Mouse (Mus musculus) lung, postnatal 0 days (tissue): Measurements from ENCODE around the gene Klhl29. TPM values are rescaled to one million over a fixed set of nuclear protein-coding genes. Genes with fewer than 3 reads are reported as not detected.

Source experiments
- ATAC-seq: fragments of 200-750 bp; cut with Nextera tagmentation; 2 replicates; pipeline ENCODE4 v1.8.0; 2017; ENCODE audit warnings: moderate library complexity
- DNase-seq: peaks from one replicate; pipeline ENCODE4 v3.0.0-alpha.2; 2016; ENCODE audit warnings: low spot score
- H3K27ac ChIP-seq: fragments of 300-500 bp; sonication (generic); 2 replicates; pipeline ENCODE4 v1.5.1; 2014; ENCODE audit warnings: antibody characterized with exemption, mild to moderate bottlenecking, low read length, mixed read lengths
- H3K27me3 ChIP-seq: fragments of 300-500 bp; sonication (generic); replicated peaks from 2 replicates; pipeline ENCODE4 v1.6.1; 2014; ENCODE audit warnings: low read length, mixed read lengths; ENCODE audit not compliant: insufficient read depth
- H3K36me3 ChIP-seq: fragments of 300-500 bp; sonication (generic); 2 replicates; pipeline ENCODE4 v1.6.1; 2014; ENCODE audit warnings: low read length, mixed read lengths; ENCODE audit not compliant: insufficient read depth
- H3K4me1 ChIP-seq: fragments of 300-500 bp; sonication (generic); 2 replicates; pipeline ENCODE4 v1.6.1; 2014; ENCODE audit warnings: antibody characterized with exemption, low read depth, low read length, mixed read lengths; ENCODE audit not compliant: insufficient read depth
- H3K4me2 ChIP-seq: fragments of 300-500 bp; sonication (generic); replicated peaks from 2 replicates; pipeline ENCODE4 v1.6.1; 2014; ENCODE audit warnings: low read depth, mild to moderate bottlenecking, low read length, moderate library complexity, mixed read lengths
- H3K4me3 ChIP-seq: fragments of 300-500 bp; sonication (generic); 2 replicates; pipeline ENCODE4 v1.5.1; 2014; ENCODE audit warnings: low read depth, low read length
- H3K9ac ChIP-seq: fragments of 300-500 bp; sonication (generic); replicated peaks from 2 replicates; pipeline ENCODE4 v1.6.1; 2014; ENCODE audit warnings: low read depth, mild to moderate bottlenecking
- H3K9me3 ChIP-seq: fragments of 300-500 bp; sonication (generic); 2 replicates; pipeline ENCODE4 v1.6.1; 2016; ENCODE audit warnings: low read length, mixed read lengths
- CTCF ChIP-seq: IDR thresholded peaks from 2 replicates; pipeline ENCODE4 v1.5.1; 2016; ENCODE audit warnings: antibody characterized with exemption, mild to moderate bottlenecking
- EP300 ChIP-seq: IDR thresholded peaks from 2 replicates; pipeline ENCODE4 v1.6.1; 2016; ENCODE audit warnings: antibody characterized with exemption, mild to moderate bottlenecking, control low read depth
- WGBS: fragments of 180-500 bp; shearing (Covaris S2); extraction: QIAGEN DNeasy Blood & Tissue Kit; methylation state at CpG from one replicate; pipeline ENCODE4 v1.1.7; 2014; 5-methylcytosine and 5-hydroxymethylcytosine counted together
- polyA plus RNA-seq: library from polyadenylated mRNA; unstranded; fragments of >200 nt; fragmentation: Nextera tagmentation; extraction: Ambion mirVana; gene quantifications from 2 replicates; pipeline ENCODE4 v1.2.1, GENCODE M21; 2015

The Klhl29 gene
- polyA plus RNA-seq, 1 experiment from 2014 or later, result 0.33 TPM

GRCm38 (mm10) chr12:5307923-5308322 is 67.6 kb downstream of the Klhl29 start:
- TF ChIP-seq EP300, result no peak
- TF ChIP-seq CTCF, result peak; percentile 52
- H3K4me3 ChIP-seq, result no peak overlapping the region
- H3K27me3 ChIP-seq, result no peaks in the 10 kb centered on the region
- H3K36me3 ChIP-seq, result no peaks in the 10 kb centered on the region
- H3K4me1 ChIP-seq, result peaks cover 5% of the 10 kb centered on the region; the same call in 1 of the 2 replicates
- H3K9ac ChIP-seq, result no peak overlapping the region
- DNase-seq (peak; percentile 28), ATAC-seq (no peak)
- WGBS, result 80% methylated on average over 2 of the region's 2 CpGs
- H3K9me3 ChIP-seq, result no peaks in the 10 kb centered on the region
- no peak overlapping the region for H3K27ac ChIP-seq
- H3K4me2 ChIP-seq, result no peak overlapping the region

GRCm38 (mm10) chr12:5305466-5305865 is 70.0 kb downstream of the Klhl29 start:
- Histone ChIP-seq H3K4me1 (peaks cover 5% of the 10 kb centered on the region; the same call in 1 of the 2 replicates), H3K4me3 (no peak overlapping the region), H3K27ac (no peak overlapping the region), H3K4me2 (no peak overlapping the region), H3K36me3 (no peaks in the 10 kb centered on the region), H3K9ac (no peak overlapping the region), H3K27me3 (no peaks in the 10 kb centered on the region), H3K9me3 (no peaks in the 10 kb centered on the region)
- 14% methylated on average over 1 of the region's 1 CpGs for WGBS
- peak; percentile 68 for DNase-seq
- TF ChIP-seq EP300 (peak; percentile 66), CTCF (no peak)
- ATAC-seq, result peak; percentile 68

GRCm38 (mm10) chr12:5303912-5304311 is 71.6 kb downstream of the Klhl29 start:
- no peak overlapping the region for H3K4me3 ChIP-seq

DNA sequence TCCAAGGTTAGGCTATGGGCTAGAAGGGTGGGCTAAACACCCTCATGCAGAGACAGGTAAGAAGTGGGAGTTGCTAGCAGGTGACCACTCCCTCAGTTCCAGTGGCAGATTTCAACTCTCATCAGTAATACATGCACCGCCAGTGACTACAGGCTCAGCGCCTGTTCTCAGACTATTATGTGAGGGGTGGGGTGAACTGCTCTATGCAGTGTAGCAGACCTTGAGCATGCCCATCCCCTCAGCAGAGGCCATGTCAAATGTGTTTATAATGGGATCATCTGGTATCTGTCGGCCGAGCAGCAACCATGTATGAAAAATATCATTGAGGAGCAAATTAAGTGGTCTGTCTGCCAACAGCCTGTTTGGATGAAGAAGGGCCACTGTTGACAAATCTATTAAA is 72.4 kb downstream of the Klhl29 start:
- Histone ChIP-seq H3K9ac (no peak overlapping the region), H3K36me3 (no peaks in the 10 kb centered on the region), H3K4me1 (peaks cover 5% of the 10 kb centered on the region; the same call in 1 of the 2 replicates), H3K4me3 (no peak overlapping the region), H3K9me3 (no peaks in the 10 kb centered on the region), H3K27ac (no peak overlapping the region), H3K27me3 (no peaks in the 10 kb centered on the region), H3K4me2 (no peak overlapping the region)
- TF ChIP-seq CTCF (no peak), EP300 (no peak)
- WGBS, result 80% methylated on average over 4 of the region's 4 CpGs
- DNase-seq (no peak), ATAC-seq (no peak)

More at GRCm38 (mm10) chr12:5303912-5304311, 71.6 kb downstream of the Klhl29 start:
- H3K9ac ChIP-seq, result no peak overlapping the region
- DNase-seq (peak; percentile 71), ATAC-seq (peak; percentile 91)
- H3K4me1 ChIP-seq, result peaks cover 5% of the 10 kb centered on the region; the same call in 1 of the 2 replicates
- H3K27ac ChIP-seq, result peak overlapping the region; percentile 12; the same call in 1 of the 2 replicates
- H3K27me3 ChIP-seq, result no peaks in the 10 kb centered on the region
- H3K36me3 ChIP-seq, result no peaks in the 10 kb centered on the region
- TF ChIP-seq EP300 (peak; percentile 92), CTCF (peak; percentile 40)
- 49% methylated on average over 5 of the region's 5 CpGs for WGBS
- H3K4me2 ChIP-seq, result no peak overlapping the region
- H3K9me3 ChIP-seq, result no peaks in the 10 kb centered on the region

GRCm38 (mm10) chr12:5301841-5302240 is 73.6 kb downstream of the Klhl29 start:
- Histone ChIP-seq H3K4me1 (peaks cover 5% of the 10 kb centered on the region; the same call in 1 of the 2 replicates), H3K36me3 (no peaks in the 10 kb centered on the region), H3K27ac (no peak overlapping the region), H3K9me3 (no peaks in the 10 kb centered on the region), H3K27me3 (no peaks in the 10 kb centered on the region), H3K4me3 (no peak overlapping the region), H3K4me2 (no peak overlapping the region), H3K9ac (no peak overlapping the region)
- no peak for ATAC-seq
- no peak for DNase-seq
- WGBS, result 79% methylated on average over 5 of the region's 5 CpGs
- no peak for TF ChIP-seq CTCF

- H3K4me1 ChIP-seq, result no peaks in the 10 kb centered on the region
- 66% methylated on average over 7 of the region's 7 CpGs for WGBS
- H3K4me3 ChIP-seq, result no peak overlapping the region
- H3K27me3 ChIP-seq, result no peaks in the 10 kb centered on the region
- DNase-seq, result no peak
- TF ChIP-seq CTCF (no peak), EP300 (no peak)
- ATAC-seq, result no peak
- H3K4me2 ChIP-seq, result no peak overlapping the region
- no peaks in the 10 kb centered on the region for H3K9me3 ChIP-seq
- H3K36me3 ChIP-seq, result no peaks in the 10 kb centered on the region
- H3K9ac ChIP-seq, result no peak overlapping the region
- H3K27ac ChIP-seq, result no peak overlapping the region
Observed at GRCm38 (mm10) chr12:5296422-5296821, 79.1 kb downstream of the Klhl29 start.

- no peak for TF ChIP-seq CTCF
- no peak for TF ChIP-seq EP300
- no peaks in the 10 kb centered on the region for H3K27me3 ChIP-seq
Observed at GRCm38 (mm10) chr12:5292316-5292715, 83.2 kb downstream of the Klhl29 start.

More at GRCm38 (mm10) chr12:5292316-5292715, 83.2 kb downstream of the Klhl29 start:
- Histone ChIP-seq H3K4me3 (no peak overlapping the region), H3K9ac (no peak overlapping the region), H3K27ac (no peak overlapping the region), H3K4me1 (no peaks in the 10 kb centered on the region), H3K9me3 (no peaks in the 10 kb centered on the region), H3K4me2 (no peak overlapping the region), H3K36me3 (no peaks in the 10 kb centered on the region)
- DNase-seq (no peak), ATAC-seq (no peak)
- WGBS, result 84% methylated on average over 7 of the region's 7 CpGs
